Mouse (Mus musculus) forelimb bud, embryonic 11.5 days (tissue): ENCODE measurements at regions not wholly inside any gene's neighbourhood (a gene's known extent, or its start where the extent isn't known, plus 50 kb on each side); places are given as distances from the start of the nearest gene placed in this dataset.
"Not testable (repeated sequence)": the region's sequence is repeated elsewhere in the genome, so short reads cannot be mapped to it uniquely, and the experiment has no call there.

Experiments used
- DNase-seq: peaks from one replicate; pipeline ENCODE4 v3.0.0-alpha.2; 2012; ENCODE audit warnings: low read depth, low spot score

DNA sequence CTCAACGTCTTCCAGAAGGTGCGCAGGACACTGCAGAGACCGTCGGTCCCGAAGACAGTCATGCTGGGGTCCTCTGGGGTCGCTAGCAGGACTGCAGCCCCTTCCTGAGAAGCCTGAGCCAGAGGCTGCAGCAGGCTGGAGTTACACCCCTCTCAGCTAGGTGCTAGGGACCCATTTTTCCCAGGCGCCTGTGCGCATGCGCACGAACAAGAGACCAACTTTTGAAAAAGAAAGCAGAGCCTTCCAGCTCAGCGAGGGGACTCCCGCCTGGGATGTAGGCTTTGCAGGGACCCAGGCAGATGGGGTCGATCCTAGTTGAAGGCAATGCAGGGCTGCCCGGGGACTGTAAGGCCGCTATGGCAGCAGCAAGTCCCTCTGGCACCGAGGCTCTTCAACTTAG lies 104.7 kb upstream of the Atg7 start:
- not testable (repeated sequence) for DNase-seq

DNA sequence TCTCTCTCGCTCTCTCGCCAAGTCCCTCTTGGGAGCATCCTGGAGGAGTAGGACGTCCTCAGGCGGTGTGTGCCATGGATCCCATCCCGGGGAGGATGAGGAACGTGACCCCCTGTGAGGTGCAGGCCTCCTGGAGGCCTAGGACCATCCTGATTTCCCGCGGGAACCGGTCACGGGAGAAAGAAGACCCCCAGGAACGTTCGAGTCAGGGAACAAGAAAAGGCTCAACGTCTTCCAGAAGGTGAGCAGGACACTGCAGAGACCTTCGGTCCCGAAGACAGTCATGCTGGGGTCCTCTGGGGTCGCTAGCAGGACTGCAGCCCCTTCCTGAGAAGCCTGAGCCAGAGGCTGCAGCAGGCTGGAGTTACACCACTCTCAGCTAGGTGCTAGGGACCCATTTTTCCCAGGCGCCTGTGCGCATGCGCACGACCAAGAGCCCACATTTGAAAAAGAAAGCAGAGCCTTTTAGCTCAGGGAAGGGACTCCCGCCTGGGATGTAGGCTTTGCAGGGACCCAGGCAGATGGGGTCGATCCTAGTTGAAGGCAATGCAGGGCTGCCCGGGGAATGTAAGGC lies 92.7 kb upstream of the Atg7 start:
- not testable (repeated sequence) for DNase-seq

DNA sequence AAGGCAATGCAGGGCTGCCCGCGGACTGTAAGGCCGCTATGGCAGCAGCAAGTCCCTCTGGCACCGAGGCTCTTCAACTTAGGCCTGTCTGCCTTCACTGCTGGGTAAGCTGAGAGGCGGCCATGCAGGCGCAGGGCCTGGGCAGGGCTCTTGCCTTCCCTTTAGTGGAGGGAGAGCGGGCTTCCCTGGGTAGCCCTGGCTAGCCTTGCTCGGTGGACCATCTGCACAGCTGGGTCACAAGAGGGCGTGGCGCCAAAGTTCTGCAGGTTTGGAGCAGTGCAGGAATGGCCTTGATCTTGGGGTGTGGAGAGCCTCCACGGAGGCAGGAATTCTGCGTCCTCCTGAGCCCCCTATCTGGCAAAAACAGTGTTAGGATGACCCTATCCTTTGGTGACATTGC lies 89.8 kb upstream of the Atg7 start:
- not testable (repeated sequence) for DNase-seq

DNA sequence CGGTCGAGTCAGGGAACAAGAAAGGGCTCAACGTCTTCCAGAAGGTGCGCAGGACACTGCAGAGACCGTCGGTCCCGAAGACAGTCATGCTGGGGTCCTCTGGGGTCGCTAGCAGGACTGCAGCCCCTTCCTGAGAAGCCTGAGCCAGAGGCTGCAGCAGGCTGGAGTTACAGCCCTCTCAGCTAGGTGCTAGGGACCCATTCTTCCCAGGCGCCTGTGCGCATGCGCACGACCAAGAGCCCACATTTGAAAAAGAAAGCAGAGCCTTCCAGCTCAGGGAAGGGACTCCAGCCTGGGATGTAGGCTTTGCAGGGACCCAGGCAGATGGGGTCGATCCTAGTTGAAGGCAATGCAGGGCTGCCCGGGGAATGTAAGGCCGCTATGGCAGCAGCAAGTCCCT lies 87.7 kb upstream of the Atg7 start:
- DNase-seq = not testable (repeated sequence)

DNA sequence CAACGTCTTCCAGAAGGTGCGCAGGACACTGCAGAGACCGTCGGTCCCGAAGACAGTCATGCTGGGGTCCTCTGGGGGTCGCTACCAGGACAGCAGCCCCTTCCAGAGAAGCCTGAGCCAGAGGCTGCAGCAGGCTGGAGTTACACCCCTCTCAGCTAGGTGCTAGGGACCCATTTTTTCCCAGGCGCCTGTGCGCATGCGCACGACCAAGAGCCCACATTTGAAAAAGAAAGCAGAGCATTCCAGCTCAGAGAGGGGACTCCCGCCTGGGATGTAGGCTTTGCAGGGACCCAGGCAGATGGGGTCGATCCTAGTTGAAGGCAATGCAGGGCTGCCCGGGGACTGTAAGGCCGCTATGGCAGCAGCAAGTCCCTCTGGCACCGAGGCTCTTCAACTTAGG lies 65.6 kb upstream of the Atg7 start:
- peak; percentile 16 for DNase-seq
